Mouse (Mus musculus): ENCODE results near the gene Ostm1. TPM values are rescaled to one million over a fixed set of nuclear protein-coding genes. Genes with fewer than 3 reads are reported as not detected.
A peak's percentile ranks its signal among the peaks of the same experiment; 100 is the strongest.

Ostm1 gene
- polyA plus RNA-seq, 1 experiment from 2014 or later, result 41.8 TPM

- no peak overlapping the region for H3K9ac ChIP-seq
- H3K36me3 ChIP-seq (replicated peaks; ENCODE audit: control insufficient read depth, insufficient read depth), result no peaks in the 10 kb centered on the region
- H3K27ac ChIP-seq, result no peak overlapping the region
- H3K4me1 ChIP-seq (replicated peaks; ENCODE audit: control insufficient read depth, insufficient read depth, low read length), result 0 out of 2 replicates have a peak, but pooled peaks cover 8% of the 10 kb centered on the region
- H3K9me3 ChIP-seq (ENCODE audit: control insufficient read depth, low read length), result no peaks in the 10 kb centered on the region
- H3K4me2 ChIP-seq (replicated peaks), result no peak overlapping the region
- ATAC-seq (ENCODE audit: low FRiP score) (no peak), DNase-seq (ENCODE audit: low spot score) (no peak)
- peaks cover 94% of the 10 kb centered on the region for H3K27me3 ChIP-seq (ENCODE audit: control insufficient read depth, insufficient read depth, low read length)
- 3% methylated on average over 8 of the region's 8 CpGs for WGBS
- H3K4me3 ChIP-seq (replicated peaks; ENCODE audit: low read length), result no peak overlapping the region
These were observed 50.6 kb downstream of the Ostm1 start for GRCm38 (mm10) chr10:42634122-42634720.

GRCm38 (mm10) chr10:42635046-42635445 is 51.4 kb downstream of the Ostm1 start:
- Histone ChIP-seq H3K36me3 (replicated peaks; ENCODE audit: control insufficient read depth, insufficient read depth) (no peaks in the 10 kb centered on the region), H3K4me1 (replicated peaks; ENCODE audit: control insufficient read depth, insufficient read depth, low read length) (0 out of 2 replicates have a peak, but pooled peaks cover 8% of the 10 kb centered on the region), H3K4me3 (replicated peaks; ENCODE audit: low read length) (no peak overlapping the region), H3K9ac (no peak overlapping the region), H3K27ac (no peak overlapping the region), H3K4me2 (replicated peaks) (no peak overlapping the region), H3K9me3 (ENCODE audit: control insufficient read depth, low read length) (no peaks in the 10 kb centered on the region), H3K27me3 (ENCODE audit: control insufficient read depth, insufficient read depth, low read length) (peaks cover 85% of the 10 kb centered on the region)
- ATAC-seq (ENCODE audit: low FRiP score) (no peak), DNase-seq (ENCODE audit: low spot score) (no peak)
- WGBS, result 2% methylated on average over 11 of the region's 11 CpGs

GRCm38 (mm10) chr10:42635566-42636359 is 52.1 kb downstream of the Ostm1 start:
- ATAC-seq (ENCODE audit: low FRiP score), result no peak
- Histone ChIP-seq H3K4me2 (replicated peaks) (peak overlapping the region; percentile 15; the same call in 1 of the 2 replicates), H3K9me3 (ENCODE audit: control insufficient read depth, low read length) (no peaks in the 10 kb centered on the region), H3K9ac (no peak overlapping the region), H3K4me1 (replicated peaks; ENCODE audit: control insufficient read depth, insufficient read depth, low read length) (0 out of 2 replicates have a peak, but pooled peaks cover 8% of the 10 kb centered on the region), H3K27me3 (ENCODE audit: control insufficient read depth, insufficient read depth, low read length) (peaks cover 81% of the 10 kb centered on the region), H3K4me3 (replicated peaks; ENCODE audit: low read length) (peak overlapping the region; percentile 10; the same call in 1 of the 2 replicates), H3K36me3 (replicated peaks; ENCODE audit: control insufficient read depth, insufficient read depth) (no peaks in the 10 kb centered on the region), H3K27ac (no peak overlapping the region)
- 1% methylated on average over 52 of the region's 52 CpGs for WGBS
- DNase-seq (ENCODE audit: low spot score), result no peak

GRCm38 (mm10) chr10:42636360-42637182 is 52.9 kb downstream of the Ostm1 start:
- Histone ChIP-seq H3K9ac (no peak overlapping the region), H3K27me3 (ENCODE audit: control insufficient read depth, insufficient read depth, low read length) (peaks cover 74% of the 10 kb centered on the region), H3K36me3 (replicated peaks; ENCODE audit: control insufficient read depth, insufficient read depth) (no peaks in the 10 kb centered on the region), H3K4me3 (replicated peaks; ENCODE audit: low read length) (no peak overlapping the region), H3K4me2 (replicated peaks) (peak overlapping the region; percentile 21), H3K4me1 (replicated peaks; ENCODE audit: control insufficient read depth, insufficient read depth, low read length) (0 out of 2 replicates have a peak, but pooled peaks cover 8% of the 10 kb centered on the region), H3K27ac (no peak overlapping the region), H3K9me3 (ENCODE audit: control insufficient read depth, low read length) (no peaks in the 10 kb centered on the region)
- no peak for ATAC-seq (ENCODE audit: low FRiP score)
- DNase-seq (ENCODE audit: low spot score), result no peak
- 3% methylated on average over 27 of the region's 27 CpGs for WGBS

GRCm38 (mm10) chr10:42637183-42637788 is 53.7 kb downstream of the Ostm1 start:
- no peak overlapping the region for H3K27ac ChIP-seq
- ATAC-seq (ENCODE audit: low FRiP score) (peak; percentile 29), DNase-seq (ENCODE audit: low spot score) (peak; percentile 93)
- H3K27me3 ChIP-seq (ENCODE audit: control insufficient read depth, insufficient read depth, low read length), result peaks cover 68% of the 10 kb centered on the region
- no peak overlapping the region for H3K4me2 ChIP-seq (replicated peaks)
- H3K4me3 ChIP-seq (replicated peaks; ENCODE audit: low read length), result no peak overlapping the region
- WGBS, result 5% methylated on average over 18 of the region's 18 CpGs
- 0 out of 2 replicates have a peak, but pooled peaks cover 8% of the 10 kb centered on the region for H3K4me1 ChIP-seq (replicated peaks; ENCODE audit: control insufficient read depth, insufficient read depth, low read length)
- H3K9ac ChIP-seq, result no peak overlapping the region
- no peaks in the 10 kb centered on the region for H3K9me3 ChIP-seq (ENCODE audit: control insufficient read depth, low read length)
- no peaks in the 10 kb centered on the region for H3K36me3 ChIP-seq (replicated peaks; ENCODE audit: control insufficient read depth, insufficient read depth)

GRCm38 (mm10) chr10:42639856-42640255 is 56.2 kb downstream of the Ostm1 start:
- no peak overlapping the region for H3K4me2 ChIP-seq (replicated peaks)
- H3K36me3 ChIP-seq (replicated peaks; ENCODE audit: control insufficient read depth, insufficient read depth), result no peaks in the 10 kb centered on the region
- H3K27ac ChIP-seq, result no peak overlapping the region
- H3K27me3 ChIP-seq (ENCODE audit: control insufficient read depth, insufficient read depth, low read length), result peaks cover 44% of the 10 kb centered on the region
- no peak overlapping the region for H3K9ac ChIP-seq
- 85% methylated on average over 6 of the region's 6 CpGs for WGBS
- DNase-seq (ENCODE audit: low spot score) (no peak), ATAC-seq (ENCODE audit: low FRiP score) (no peak)
- H3K4me3 ChIP-seq (replicated peaks; ENCODE audit: low read length), result no peak overlapping the region
- H3K9me3 ChIP-seq (ENCODE audit: control insufficient read depth, low read length), result no peaks in the 10 kb centered on the region
- H3K4me1 ChIP-seq (replicated peaks; ENCODE audit: control insufficient read depth, insufficient read depth, low read length), result 0 out of 2 replicates have a peak, but pooled peaks cover 4% of the 10 kb centered on the region

- no peaks in the 10 kb centered on the region for H3K9me3 ChIP-seq (ENCODE audit: control insufficient read depth, low read length)
- WGBS, result 87% methylated on average over 9 of the region's 9 CpGs
- H3K4me2 ChIP-seq (replicated peaks), result no peak overlapping the region
- H3K36me3 ChIP-seq (replicated peaks; ENCODE audit: control insufficient read depth, insufficient read depth), result no peaks in the 10 kb centered on the region
- no peak overlapping the region for H3K4me3 ChIP-seq (replicated peaks; ENCODE audit: low read length)
- no peak overlapping the region for H3K27ac ChIP-seq
- no peak for DNase-seq (ENCODE audit: low spot score)
- no peak overlapping the region for H3K9ac ChIP-seq
- no peaks in the 10 kb centered on the region for H3K4me1 ChIP-seq (replicated peaks; ENCODE audit: control insufficient read depth, insufficient read depth, low read length)
- no peak for ATAC-seq (ENCODE audit: low FRiP score)
- peaks cover 8% of the 10 kb centered on the region for H3K27me3 ChIP-seq (ENCODE audit: control insufficient read depth, insufficient read depth, low read length)
These were observed 60.0 kb downstream of the Ostm1 start for GRCm38 (mm10) chr10:42643638-42644037.

GRCm38 (mm10) chr10:42646340-42646739 is 62.7 kb downstream of the Ostm1 start:
- Histone ChIP-seq H3K9me3 (ENCODE audit: control insufficient read depth, low read length) (no peaks in the 10 kb centered on the region), H3K4me2 (replicated peaks) (no peak overlapping the region), H3K36me3 (replicated peaks; ENCODE audit: control insufficient read depth, insufficient read depth) (no peaks in the 10 kb centered on the region), H3K27ac (no peak overlapping the region), H3K4me1 (replicated peaks; ENCODE audit: control insufficient read depth, insufficient read depth, low read length) (no peaks in the 10 kb centered on the region), H3K27me3 (ENCODE audit: control insufficient read depth, insufficient read depth, low read length) (no peaks in the 10 kb centered on the region), H3K4me3 (replicated peaks; ENCODE audit: low read length) (no peak overlapping the region), H3K9ac (no peak overlapping the region)
- DNase-seq (ENCODE audit: low spot score), result no peak
- 45% methylated on average over 4 of the region's 4 CpGs for WGBS
- no peak for ATAC-seq (ENCODE audit: low FRiP score)
